Mouse (Mus musculus) embryonic facial prominence, embryonic 11.5 days (tissue): ENCODE data around the gene Igfbp6. TPM values are rescaled to one million over a fixed set of nuclear protein-coding genes. Genes with fewer than 3 reads are reported as not detected.

Source experiments
- ATAC-seq: fragments of 200-750 bp; cut with Nextera tagmentation; replicated peaks from 2 replicates; pipeline ENCODE4 v1.8.0; 2017; ENCODE audit warnings: low read depth; ENCODE audit not compliant: insufficient number of reproducible peaks, low FRiP score, low TSS enrichment
- DNase-seq: peaks from one replicate; pipeline ENCODE4 v3.0.0-alpha.2; 2015; ENCODE audit warnings: low spot score
- H3K27ac ChIP-seq: fragments of 300-500 bp; sonication (generic); replicated peaks from 2 replicates; pipeline ENCODE4 v1.5.1; 2014; ENCODE audit warnings: mild to moderate bottlenecking, low read depth, low read length, control low read depth
- H3K27me3 ChIP-seq: fragments of 300-500 bp; sonication (generic); 2 replicates; pipeline ENCODE4 v1.6.1; 2014; ENCODE audit warnings: mild to moderate bottlenecking, low read length, moderate library complexity, mixed read lengths; ENCODE audit not compliant: control insufficient read depth, insufficient read depth
- H3K36me3 ChIP-seq: fragments of 300-500 bp; sonication (generic); replicated peaks from 2 replicates; pipeline ENCODE4 v1.6.1; 2014; ENCODE audit warnings: low read depth, mild to moderate bottlenecking, low read length, moderate library complexity, mixed read lengths; ENCODE audit not compliant: control insufficient read depth, insufficient read depth
- H3K4me1 ChIP-seq: fragments of 300-500 bp; sonication (generic); 2 replicates; pipeline ENCODE4 v1.6.1; 2014; ENCODE audit warnings: low read length, mixed read lengths; ENCODE audit not compliant: control insufficient read depth, insufficient read depth
- H3K4me2 ChIP-seq: fragments of 300-500 bp; sonication (generic); 2 replicates; pipeline ENCODE4 v1.6.1; 2014; ENCODE audit warnings: low read depth, mild to moderate bottlenecking, control low read depth, low read length, moderate library complexity
- H3K4me3 ChIP-seq: fragments of 300-500 bp; sonication (generic); 2 replicates; pipeline ENCODE4 v1.5.1; 2014; ENCODE audit warnings: low read depth, low read length, control low read depth
- H3K9ac ChIP-seq: fragments of 300-500 bp; sonication (generic); replicated peaks from 2 replicates; pipeline ENCODE4 v1.6.1; 2014; ENCODE audit warnings: mild to moderate bottlenecking, control low read depth, low read length
- H3K9me3 ChIP-seq: fragments of 300-500 bp; sonication (generic); replicated peaks from 2 replicates; pipeline ENCODE4 v1.6.1; 2016; ENCODE audit warnings: mild to moderate bottlenecking, low read length, inconsistent platforms, mixed read lengths; ENCODE audit not compliant: control insufficient read depth
- WGBS: fragments of 180-500 bp; shearing (Covaris S2); extraction: QIAGEN DNeasy Blood & Tissue Kit; methylation state at CpG from one replicate; pipeline ENCODE4 v1.1.7; 2014; 5-methylcytosine and 5-hydroxymethylcytosine counted together
- polyA plus RNA-seq: library from polyadenylated mRNA; unstranded; fragments of >200 nt; fragmentation: Nextera tagmentation; extraction: Ambion mirVana; gene quantifications from 2 replicates; pipeline ENCODE4 v1.2.1, GENCODE M21; 2014

The Igfbp6 gene
- polyA plus RNA-seq, 1 experiment from 2014 or later, result not detected

DNA sequence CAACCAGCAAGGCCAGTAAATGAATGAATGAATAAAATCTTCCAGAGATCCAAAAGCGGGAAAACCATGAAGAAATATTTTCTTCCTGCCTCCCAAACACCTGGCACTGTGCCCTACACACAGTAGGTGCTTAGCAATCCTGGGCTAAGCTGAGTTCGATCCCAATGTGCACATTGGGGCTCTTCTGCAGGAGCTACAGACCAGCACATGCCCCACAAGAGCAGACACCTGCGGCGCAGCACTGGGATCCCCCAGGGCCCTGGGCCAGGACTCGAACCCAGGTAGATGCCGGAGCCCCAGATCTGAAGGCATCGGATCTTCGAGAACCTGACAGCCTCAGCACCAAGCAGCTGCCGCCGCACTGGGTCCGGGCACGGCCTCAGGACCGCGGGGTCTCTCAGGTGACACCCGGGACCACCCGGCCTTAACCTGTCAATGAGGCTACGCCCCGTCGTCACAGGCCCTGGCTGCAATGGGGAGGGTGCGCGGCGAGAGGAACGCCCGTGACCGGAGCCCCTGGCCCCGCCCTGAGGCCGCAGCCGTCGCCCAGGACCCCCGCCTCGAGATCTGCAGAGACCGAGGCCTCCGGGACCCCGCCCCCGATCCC, 8.5 kb upstream of the Igfbp6 start:
- WGBS, result 5% methylated on average over 31 of the region's 35 CpGs
- no peaks in the 10 kb centered on the region for H3K4me1 ChIP-seq
- H3K27me3 ChIP-seq, result no peaks in the 10 kb centered on the region
- H3K4me2 ChIP-seq, result peak overlapping the region; percentile 77
- no peaks in the 10 kb centered on the region for H3K9me3 ChIP-seq
- H3K27ac ChIP-seq, result peak overlapping the region; percentile 3
- peak overlapping the region; percentile 68 for H3K9ac ChIP-seq
- DNase-seq (no peak), ATAC-seq (peak; percentile 73)
- H3K36me3 ChIP-seq, result no peaks in the 10 kb centered on the region; the same call in 1 of the 2 replicates
- peak overlapping the region; percentile 61 for H3K4me3 ChIP-seq

DNA sequence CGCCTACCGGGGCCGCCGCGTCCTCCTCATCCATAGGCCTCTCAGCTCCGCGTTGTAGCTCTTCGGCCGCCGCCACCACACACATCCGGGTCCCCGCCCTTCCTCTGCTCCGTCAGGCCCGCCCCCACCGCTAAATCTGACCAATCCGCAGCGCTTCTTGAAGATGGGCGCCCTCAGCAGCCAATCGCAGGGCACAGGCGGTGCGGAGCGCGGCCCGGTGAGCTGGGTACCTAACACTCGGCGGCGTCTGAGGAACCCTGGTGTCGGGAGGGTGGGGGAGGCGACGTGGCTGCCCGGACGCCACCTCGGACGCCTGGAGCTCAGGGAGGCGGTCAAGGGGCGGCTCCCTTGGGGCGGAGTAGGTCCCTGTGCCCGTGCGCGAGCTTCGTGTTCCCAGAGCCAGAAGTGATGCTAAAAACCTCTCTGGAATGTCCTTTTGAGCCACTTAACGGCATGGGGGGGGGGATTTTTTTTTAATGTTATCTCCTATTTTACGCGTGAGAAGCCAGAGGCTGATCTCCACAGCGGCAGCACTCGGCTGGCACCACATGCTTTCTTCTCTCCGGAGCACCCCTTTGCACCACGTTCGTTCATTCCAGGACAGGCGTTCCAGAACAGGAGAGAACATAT, 7.9 kb upstream of the Igfbp6 start, which contains the start of gene Spryd3:
Gene Spryd3 (minus strand): TSS at position 106 of the 630 bp plus-strand sequence.
- peak within 1 kb of the TSS; percentile 61 for H3K4me3 ChIP-seq
- H3K4me1 ChIP-seq, result no peaks in the 10 kb centered on the region
- ATAC-seq (peak; percentile 99), DNase-seq (peak; percentile 97)
- peak within 1 kb of the TSS; percentile 77 for H3K4me2 ChIP-seq
- no peaks in the 10 kb centered on the region for H3K9me3 ChIP-seq
- H3K27me3 ChIP-seq, result no peaks in the 10 kb centered on the region
- peak within 1 kb of the TSS; percentile 38 for H3K27ac ChIP-seq
- H3K36me3 ChIP-seq, result no peaks in the 10 kb centered on the region; the same call in 1 of the 2 replicates
- under 1% methylated on average over 50 of the region's 50 CpGs for WGBS
- peak within 1 kb of the TSS; percentile 68 for H3K9ac ChIP-seq

DNA sequence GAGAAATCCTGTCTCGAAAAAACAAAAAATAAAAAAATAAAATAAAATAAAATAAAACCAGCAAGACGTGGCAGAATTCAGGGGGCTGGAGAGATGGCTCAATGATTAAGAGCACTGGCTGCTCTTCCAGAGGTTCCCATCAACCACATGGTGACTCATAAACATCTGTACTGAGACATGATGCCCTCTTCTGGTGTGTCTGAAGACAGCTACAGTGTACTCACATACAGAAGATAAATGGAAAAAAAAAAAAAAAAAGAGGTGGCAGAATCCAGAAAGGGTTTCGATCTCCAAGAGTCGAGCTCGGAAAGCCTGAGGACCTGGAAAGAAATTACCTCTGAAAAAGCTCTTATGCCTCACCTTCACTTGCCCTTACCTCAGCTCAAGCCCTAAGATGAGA, 3.0 kb upstream of the Igfbp6 start:
- Histone ChIP-seq H3K9me3 (no peaks in the 10 kb centered on the region), H3K27ac (no peak overlapping the region), H3K4me3 (no peak overlapping the region), H3K9ac (no peak overlapping the region), H3K36me3 (no peaks in the 10 kb centered on the region), H3K27me3 (peaks cover 27% of the 10 kb centered on the region), H3K4me2 (no peak overlapping the region), H3K4me1 (no peaks in the 10 kb centered on the region; the same call in 1 of the 2 replicates)
- WGBS, result 90% methylated on average over 5 of the region's 5 CpGs
- no peak for ATAC-seq
- DNase-seq, result no peak

DNA sequence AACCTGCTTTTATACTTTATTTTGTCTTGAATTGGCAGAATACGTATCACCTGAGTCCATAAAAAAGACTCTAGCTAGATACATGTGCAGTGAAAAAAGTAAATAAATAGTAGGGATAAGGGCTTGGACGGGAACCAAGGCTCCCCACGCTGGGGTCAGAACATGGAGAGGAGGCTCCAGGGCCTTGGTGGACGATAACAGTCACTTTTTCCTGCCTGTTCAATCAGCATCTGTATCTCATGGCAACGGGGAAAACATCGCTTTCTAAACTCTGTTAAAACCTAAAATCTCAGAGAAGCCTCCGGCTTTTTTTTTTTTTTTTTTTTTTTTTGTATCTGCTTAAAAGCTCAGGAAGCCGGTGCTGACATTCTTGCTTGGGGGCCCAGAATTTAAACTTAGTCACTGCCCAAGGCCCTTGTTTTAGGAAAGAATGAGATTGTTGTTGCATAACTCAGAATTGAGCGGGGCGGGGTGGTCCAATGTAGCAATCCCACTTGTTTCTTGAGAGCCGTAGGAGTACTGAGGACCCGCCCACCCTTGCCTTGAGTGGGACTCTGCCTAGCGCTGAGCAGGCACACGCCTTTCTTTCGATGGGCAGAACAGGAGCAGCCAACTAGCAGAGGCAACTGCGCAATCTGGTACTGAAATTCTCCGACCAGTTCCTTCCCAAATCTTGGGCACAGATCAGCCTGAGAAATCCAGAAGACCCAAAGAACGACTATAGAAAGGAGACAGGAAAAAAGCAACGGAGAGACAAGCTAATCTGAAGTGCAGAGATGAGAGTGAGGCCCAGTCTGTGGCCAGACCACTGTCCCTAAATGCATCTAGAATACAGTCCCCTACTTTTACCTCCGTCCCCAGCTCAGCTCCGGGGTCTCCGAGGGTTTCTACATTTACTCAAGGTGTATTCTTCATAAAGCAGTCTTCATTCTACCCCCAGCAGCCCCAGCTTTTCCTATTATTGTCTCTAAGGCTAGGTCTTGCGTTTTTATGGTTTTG, 949 bp upstream of the Igfbp6 start:
- ATAC-seq (no peak), DNase-seq (peak; percentile 44)
- no peaks in the 10 kb centered on the region for H3K9me3 ChIP-seq
- no peak overlapping the region for H3K27ac ChIP-seq
- 54% methylated on average over 23 of the region's 23 CpGs for WGBS
- no peak overlapping the region for H3K4me2 ChIP-seq
- H3K9ac ChIP-seq, result no peak overlapping the region
- no peaks in the 10 kb centered on the region for H3K36me3 ChIP-seq
- H3K4me1 ChIP-seq, result no peaks in the 10 kb centered on the region; the same call in 1 of the 2 replicates
- H3K4me3 ChIP-seq, result no peak overlapping the region
- peaks cover 27% of the 10 kb centered on the region for H3K27me3 ChIP-seq

DNA sequence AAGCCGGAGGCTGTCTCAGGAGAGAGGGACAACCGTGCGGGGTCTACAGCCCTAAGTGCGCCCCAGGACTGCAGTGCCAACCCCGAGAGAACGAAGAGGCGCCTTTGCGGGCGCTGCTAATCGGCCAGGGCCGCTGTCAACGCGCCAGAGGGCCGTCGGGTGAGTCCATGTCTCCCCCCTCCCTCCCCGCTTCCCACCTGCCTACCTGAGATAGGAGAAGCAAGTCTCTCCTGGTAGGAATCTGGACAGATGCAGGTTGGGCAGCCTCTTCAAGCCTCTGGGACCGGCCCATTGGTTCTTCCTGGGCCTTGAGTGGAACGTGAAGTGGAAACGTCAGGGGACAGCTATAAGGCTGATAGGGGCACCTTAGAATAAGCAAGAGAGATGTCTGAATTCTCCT, 564 bp downstream of the Igfbp6 start:
- Histone ChIP-seq H3K27ac (no peak overlapping the region), H3K9ac (peak overlapping the region; percentile 27; the same call in 1 of the 2 replicates), H3K4me2 (peak overlapping the region; percentile 40), H3K27me3 (peaks cover 27% of the 10 kb centered on the region), H3K4me1 (no peaks in the 10 kb centered on the region; the same call in 1 of the 2 replicates), H3K9me3 (no peaks in the 10 kb centered on the region), H3K36me3 (no peaks in the 10 kb centered on the region), H3K4me3 (peak overlapping the region; percentile 11)
- no peak for DNase-seq
- WGBS, result 10% methylated on average over 16 of the region's 19 CpGs
- no peak for ATAC-seq

DNA sequence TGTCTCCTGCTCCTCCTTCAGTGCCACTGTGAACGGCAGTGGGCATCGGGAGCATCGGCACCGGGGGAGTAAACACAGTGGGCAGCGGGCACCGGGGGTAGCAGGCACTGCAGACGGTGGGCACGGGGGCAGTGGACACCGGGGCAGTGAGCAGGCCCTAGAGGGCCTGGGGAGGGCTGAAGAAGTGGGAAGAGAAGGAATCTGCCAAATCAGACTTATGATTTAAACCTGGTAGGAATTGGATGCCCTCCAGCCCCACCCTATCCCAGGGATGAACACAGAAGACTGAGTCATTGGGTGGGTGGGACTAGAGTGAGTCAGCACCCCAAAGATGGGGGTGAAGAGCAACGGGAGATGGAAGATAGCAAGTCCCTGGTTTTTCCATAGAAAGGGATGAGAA, 1.2 kb downstream of the Igfbp6 start:
- Histone ChIP-seq H3K4me3 (no peak overlapping the region), H3K4me1 (no peaks in the 10 kb centered on the region; the same call in 1 of the 2 replicates), H3K36me3 (no peaks in the 10 kb centered on the region), H3K27ac (no peak overlapping the region), H3K9ac (no peak overlapping the region), H3K9me3 (no peaks in the 10 kb centered on the region), H3K27me3 (peaks cover 27% of the 10 kb centered on the region), H3K4me2 (no peak overlapping the region)
- ATAC-seq, result no peak
- no peak for DNase-seq
- 86% methylated on average over 10 of the region's 10 CpGs for WGBS

DNA sequence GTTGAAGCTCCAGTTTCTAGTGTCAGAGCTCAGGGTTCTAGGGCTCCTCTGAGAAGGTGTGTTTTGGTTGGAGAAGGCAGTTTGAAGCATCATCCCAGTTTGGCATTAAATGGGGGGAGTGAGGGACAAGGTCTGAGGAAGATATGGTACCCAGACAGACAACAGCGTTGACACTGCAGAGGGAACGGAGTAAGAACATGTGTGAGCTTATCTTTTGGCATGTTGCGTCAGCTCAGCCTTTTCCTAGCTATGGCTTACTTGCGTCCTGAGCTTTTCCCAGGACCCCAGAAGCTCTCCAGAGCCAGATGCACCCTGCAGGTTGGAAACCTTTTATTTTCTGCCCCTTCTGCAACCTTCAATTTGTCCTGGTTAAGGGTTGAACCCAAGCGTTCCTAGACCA, 1.9 kb downstream of the Igfbp6 start:
- Histone ChIP-seq H3K4me2 (no peak overlapping the region), H3K4me1 (no peaks in the 10 kb centered on the region; the same call in 1 of the 2 replicates), H3K36me3 (no peaks in the 10 kb centered on the region), H3K4me3 (no peak overlapping the region), H3K9ac (no peak overlapping the region), H3K9me3 (no peaks in the 10 kb centered on the region), H3K27ac (no peak overlapping the region), H3K27me3 (peaks cover 27% of the 10 kb centered on the region)
- no peak for DNase-seq
- ATAC-seq, result no peak
- 89% methylated on average over 5 of the region's 5 CpGs for WGBS
